Mouse (Mus musculus): Measurements from ENCODE around the gene Ncoa6.

GRCm38 (mm10) chr2:155367635-155368284, 105.9 kb downstream of the Ncoa6 start:
- TF ChIP-seq CTCF (IDR thresholded peaks at IDR 0.05; ENCODE audit: borderline replicate concordance, insufficient read depth, low read depth, low read length), result no peak
- no peak for TF ChIP-seq POLR2A (IDR thresholded peaks at IDR 0.05; ENCODE audit: borderline replicate concordance, insufficient read depth, low read length)
